20 mouse cellular contexts compared by ENCODE assay signal in genomic region chr19:23924791-23925190, GRCm38 (mm10).
DNase-seq lines count a peak whose midpoint lies in the region; ATAC-seq and TF ChIP-seq lines count a peak whose summit lies in the region.
"Had no signal": no experiment of that assay in that cellular context is flagged by ENCODE, and none has a peak within 500 bp of the region (broad histone marks: within the 10 kb centered on the region; RNA-seq: fewer than 3 reads in every experiment).

No protein-coding gene starts in this region.

- H3K27me3 ChIP-seq in cerebellum, adult 2 months (ENCODE audit: control insufficient read depth, insufficient read depth, low read length): no peaks in the 10 kb centered on the region
- H3K27me3 ChIP-seq in midbrain, embryonic 11.5 days (ENCODE audit: control insufficient read depth, insufficient read depth, low read length): no peaks in the 10 kb centered on the region
- no peaks in the 10 kb centered on the region for H3K27me3 ChIP-seq in midbrain, embryonic 15.5 days (replicated peaks)
- H3K27me3 ChIP-seq: CH12.LX; embryonic facial prominence, embryonic 12.5 days; forebrain, embryonic 13.5 days; heart, embryonic 13.5 days; hindbrain, embryonic 13.5 days had no signal

- peaks cover 23% of the 10 kb centered on the region for H3K4me1 ChIP-seq in cerebellum, adult 2 months (ENCODE audit: control insufficient read depth, insufficient read depth, low read length)
- H3K4me1 ChIP-seq in midbrain, embryonic 11.5 days (ENCODE audit: control insufficient read depth, insufficient read depth, low read length): peaks cover 3% of the 10 kb centered on the region; the same call in 1 of the 2 replicates
- no peaks in the 10 kb centered on the region for H3K4me1 ChIP-seq in midbrain, embryonic 15.5 days
- H3K4me1 ChIP-seq: embryonic facial prominence, embryonic 12.5 days had no signal

- no peak for TF ChIP-seq CTCF in cerebellum, adult 2 months (IDR thresholded peaks at IDR 0.05; ENCODE audit: borderline replicate concordance, insufficient read depth, low read depth, low read length)

- no peak for ATAC-seq in midbrain, embryonic 11.5 days (ENCODE audit: low FRiP score)
- ATAC-seq in midbrain, embryonic 15.5 days (replicated peaks): no peak
- ATAC-seq: activated CD4-positive, CD25-positive, alpha-beta regulatory T cell, adult 4 months; forebrain, embryonic 13.5 days; intestine, embryonic 16.5 days had no signal

- peak overlapping the region; percentile 70; the same call in 1 of the 2 replicates for H3K27ac ChIP-seq in cerebellum, adult 2 months (ENCODE audit: insufficient read depth, low read length)
- H3K27ac ChIP-seq in midbrain, embryonic 11.5 days (ENCODE audit: low read depth, low read length): no peak overlapping the region
- H3K27ac ChIP-seq in midbrain, embryonic 15.5 days: no peak overlapping the region
- H3K27ac ChIP-seq: embryonic facial prominence, embryonic 12.5 days; forebrain, embryonic 13.5 days; heart, embryonic 13.5 days; hindbrain, embryonic 13.5 days had no signal

- TF ChIP-seq POLR2A in cerebellum, adult 2 months (IDR thresholded peaks at IDR 0.05; ENCODE audit: borderline replicate concordance, insufficient read depth, low read length): no peak

- H3K36me3 ChIP-seq in midbrain, embryonic 11.5 days (ENCODE audit: control insufficient read depth, insufficient read depth, low read length): no peaks in the 10 kb centered on the region
- peaks cover 5% of the 10 kb centered on the region; the same call in 1 of the 2 replicates for H3K36me3 ChIP-seq in midbrain, embryonic 15.5 days (replicated peaks)
- H3K36me3 ChIP-seq: embryonic facial prominence, embryonic 12.5 days; heart, embryonic 13.5 days had no signal

- DNase-seq in cerebellum, adult 2 months: peak; percentile 58 to 69
- DNase-seq in cerebellum, postnatal 4 days (ENCODE audit: low spot score in 2 of 2): no peak
- peak; percentile 56 for DNase-seq in midbrain, embryonic 11.5 days (ENCODE audit: low spot score, missing footprints)
- DNase-seq in cerebellum, adult 9-10 months: peak; percentile 56
- DNase-seq in retina, embryonic 14.5 days (ENCODE audit: low spot score): peak; percentile 20
- no peak for DNase-seq in thymus, adult 18-20 months
- DNase-seq in testis, postnatal 10 days (ENCODE audit: low spot score): no peak
- DNase-seq: adrenal gland, postnatal 14 days; gastrocnemius, postnatal 36 days; heart, adult 11 months; heart, postnatal 36 days; kidney, adult 2 months had no signal

- 12% methylated on average over 9 of the region's 9 CpGs for WGBS in cerebellum, adult 2 months
- 88% methylated on average over 9 of the region's 9 CpGs for WGBS in midbrain, embryonic 11.5 days
- WGBS in midbrain, embryonic 15.5 days: 65% methylated on average over 9 of the region's 9 CpGs

- no peak overlapping the region for H3K9ac ChIP-seq in midbrain, embryonic 11.5 days (ENCODE audit: low read length)
- H3K9ac ChIP-seq in midbrain, embryonic 15.5 days: no peak overlapping the region
- H3K9ac ChIP-seq: embryonic facial prominence, embryonic 12.5 days; forebrain, embryonic 13.5 days; heart, embryonic 13.5 days; hindbrain, embryonic 13.5 days had no signal

- no peak overlapping the region for H3K4me2 ChIP-seq in midbrain, embryonic 11.5 days
- no peak overlapping the region for H3K4me2 ChIP-seq in midbrain, embryonic 15.5 days
- H3K4me2 ChIP-seq: embryonic facial prominence, embryonic 12.5 days; forebrain, embryonic 13.5 days; heart, embryonic 13.5 days; hindbrain, embryonic 13.5 days had no signal

- H3K9me3 ChIP-seq in midbrain, embryonic 11.5 days (ENCODE audit: control insufficient read depth, low read length): no peaks in the 10 kb centered on the region
- H3K9me3 ChIP-seq in midbrain, embryonic 15.5 days: no peaks in the 10 kb centered on the region
- H3K9me3 ChIP-seq: embryonic facial prominence, embryonic 12.5 days; forebrain, embryonic 13.5 days; heart, embryonic 13.5 days; hindbrain, embryonic 13.5 days had no signal

- no peak overlapping the region for H3K4me3 ChIP-seq in cerebellum, adult 2 months (replicated peaks; ENCODE audit: insufficient read depth, low read depth, low read length)
- H3K4me3 ChIP-seq in midbrain, embryonic 11.5 days (ENCODE audit: low read depth, low read length): no peak overlapping the region
- no peak overlapping the region for H3K4me3 ChIP-seq in midbrain, embryonic 15.5 days
- H3K4me3 ChIP-seq: embryonic facial prominence, embryonic 12.5 days; forebrain, embryonic 13.5 days; heart, embryonic 13.5 days; hindbrain, embryonic 13.5 days had no signal

Comparison
In these comparisons a context has a peak if more than half of its experiments do, and no peak if none do; other contexts are left out.
1. DNase-seq: peak in cerebellum, adult 2 months (2 of 2), midbrain, embryonic 11.5 days (single experiment), cerebellum, adult 9-10 months (single experiment) and retina, embryonic 14.5 days (single experiment); none in cerebellum, postnatal 4 days (0 of 2), thymus, adult 18-20 months (0 of 2) and testis, postnatal 10 days (single experiment).